Mouse (Mus musculus): ENCODE data around the gene Arhgef17. TPM values are rescaled to one million over a fixed set of nuclear protein-coding genes. Genes with fewer than 3 reads are reported as not detected.

The Arhgef17 gene
- polyA plus RNA-seq, 1 experiment = not detected

GRCm38 (mm10) chr7:100950031-100950430 lies 18.1 kb upstream of the Arhgef17 start:
- TF ChIP-seq CTCF (IDR thresholded peaks at IDR 0.05; ENCODE audit: insufficient read depth, low read depth, low read length) = no peak
- H3K4me1 ChIP-seq (ENCODE audit: control insufficient read depth, insufficient read depth, low read length) = no peaks in the 10 kb centered on the region
- H3K27ac ChIP-seq (ENCODE audit: insufficient read depth, low read depth, low read length) = no peak overlapping the region
- H3K4me3 ChIP-seq (ENCODE audit: insufficient read depth, low read depth, low read length) = no peak overlapping the region
- WGBS = 84% methylated on average over 5 of the region's 5 CpGs

DNA sequence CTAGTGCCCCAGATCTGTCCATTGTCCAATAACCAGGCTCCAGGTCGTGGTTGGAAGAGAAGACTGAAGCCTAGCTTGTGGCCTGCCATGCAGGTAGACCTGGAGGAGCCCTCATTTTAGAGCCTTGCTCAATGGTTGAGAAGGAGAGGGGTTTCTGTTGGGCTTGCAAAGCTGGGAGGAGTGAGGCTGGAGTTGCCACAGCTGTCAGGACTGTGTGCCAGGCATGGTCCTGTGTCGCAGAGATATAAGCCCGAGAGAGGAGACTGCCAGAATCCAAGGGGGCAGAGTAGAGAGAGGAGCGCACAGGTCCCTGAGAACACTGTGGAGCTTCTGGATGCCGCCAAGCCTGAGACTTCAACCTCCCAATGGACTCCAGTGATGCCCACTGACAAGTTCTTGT lies 12.8 kb upstream of the Arhgef17 start:
- WGBS = 82% methylated on average over 5 of the region's 5 CpGs
- Histone ChIP-seq H3K27ac (ENCODE audit: insufficient read depth, low read depth, low read length) (no peak overlapping the region), H3K4me1 (ENCODE audit: control insufficient read depth, insufficient read depth, low read length) (peaks cover 7% of the 10 kb centered on the region; the same call in 1 of the 2 replicates), H3K4me3 (ENCODE audit: insufficient read depth, low read depth, low read length) (no peak overlapping the region)
- TF ChIP-seq POLR2A (IDR thresholded peaks at IDR 0.05; ENCODE audit: insufficient read depth, low read depth, low read length) (no peak), CTCF (IDR thresholded peaks at IDR 0.05; ENCODE audit: insufficient read depth, low read depth, low read length) (no peak)

- 60% methylated on average over 2 of the region's 2 CpGs for WGBS
- Histone ChIP-seq H3K4me3 (ENCODE audit: insufficient read depth, low read depth, low read length) (no peak overlapping the region), H3K27ac (ENCODE audit: insufficient read depth, low read depth, low read length) (no peak overlapping the region), H3K4me1 (ENCODE audit: control insufficient read depth, insufficient read depth, low read length) (peaks cover 7% of the 10 kb centered on the region; the same call in 1 of the 2 replicates)
- TF ChIP-seq CTCF (IDR thresholded peaks at IDR 0.05; ENCODE audit: insufficient read depth, low read depth, low read length) (no peak), POLR2A (IDR thresholded peaks at IDR 0.05; ENCODE audit: insufficient read depth, low read depth, low read length) (no peak)
Observed at GRCm38 (mm10) chr7:100944306-100944705, 12.4 kb upstream of the Arhgef17 start.

DNA sequence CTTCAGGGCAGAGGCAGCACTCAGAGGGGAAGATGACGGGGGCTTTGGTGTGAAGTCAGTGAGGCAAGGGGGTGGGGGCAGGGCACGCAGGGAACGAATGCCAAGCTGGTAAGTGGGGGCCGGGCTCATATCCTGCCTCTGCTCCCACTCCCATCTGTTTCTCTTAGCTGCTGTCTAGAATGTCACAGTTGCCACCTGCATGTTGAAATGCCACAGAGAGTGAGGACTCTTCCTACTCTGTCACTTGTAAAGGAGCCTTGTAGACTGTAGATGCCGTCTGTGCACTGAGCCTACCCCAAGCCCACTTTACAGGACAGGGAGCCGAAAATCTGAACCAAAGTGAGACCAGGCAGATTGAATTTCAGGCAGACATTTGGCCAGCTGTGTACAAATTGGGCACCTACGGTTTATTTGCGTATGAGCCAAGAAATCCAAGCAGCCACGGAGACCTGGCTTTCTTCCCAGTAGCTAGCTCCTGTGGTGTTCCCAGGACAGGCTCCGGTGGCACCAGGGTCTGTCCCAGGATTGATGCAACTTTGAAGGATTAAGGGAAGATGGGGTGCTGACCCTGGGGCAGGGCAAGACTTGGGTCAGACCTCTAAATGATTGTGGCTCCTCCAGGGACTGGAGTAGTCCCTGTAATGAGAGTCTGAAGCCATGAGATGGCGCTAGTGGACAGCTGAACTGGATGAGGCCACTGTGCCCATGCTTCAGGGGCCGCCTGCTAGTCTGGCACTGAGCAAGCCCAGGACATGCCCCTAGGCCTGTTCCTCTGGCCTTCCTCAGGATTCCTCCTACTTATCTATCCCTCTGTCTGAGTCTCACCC lies 11.1 kb upstream of the Arhgef17 start:
- Histone ChIP-seq H3K27ac (ENCODE audit: insufficient read depth, low read depth, low read length) (no peak overlapping the region), H3K4me1 (ENCODE audit: control insufficient read depth, insufficient read depth, low read length) (peaks cover 7% of the 10 kb centered on the region; the same call in 1 of the 2 replicates), H3K4me3 (ENCODE audit: insufficient read depth, low read depth, low read length) (no peak overlapping the region)
- no peak for TF ChIP-seq POLR2A (IDR thresholded peaks at IDR 0.05; ENCODE audit: insufficient read depth, low read depth, low read length)
- TF ChIP-seq CTCF (IDR thresholded peaks at IDR 0.05; ENCODE audit: insufficient read depth, low read depth, low read length) = peak; percentile 73
- 12% methylated on average over 12 of the region's 12 CpGs for WGBS

GRCm38 (mm10) chr7:100941169-100941568 lies 9.3 kb upstream of the Arhgef17 start:
- Histone ChIP-seq H3K27ac (ENCODE audit: insufficient read depth, low read depth, low read length) (no peak overlapping the region), H3K4me3 (ENCODE audit: insufficient read depth, low read depth, low read length) (no peak overlapping the region), H3K4me1 (ENCODE audit: control insufficient read depth, insufficient read depth, low read length) (peaks cover 7% of the 10 kb centered on the region; the same call in 1 of the 2 replicates)
- 50% methylated on average over 5 of the region's 5 CpGs for WGBS
- TF ChIP-seq POLR2A (IDR thresholded peaks at IDR 0.05; ENCODE audit: insufficient read depth, low read depth, low read length) (no peak), CTCF (IDR thresholded peaks at IDR 0.05; ENCODE audit: insufficient read depth, low read depth, low read length) (no peak)

DNA sequence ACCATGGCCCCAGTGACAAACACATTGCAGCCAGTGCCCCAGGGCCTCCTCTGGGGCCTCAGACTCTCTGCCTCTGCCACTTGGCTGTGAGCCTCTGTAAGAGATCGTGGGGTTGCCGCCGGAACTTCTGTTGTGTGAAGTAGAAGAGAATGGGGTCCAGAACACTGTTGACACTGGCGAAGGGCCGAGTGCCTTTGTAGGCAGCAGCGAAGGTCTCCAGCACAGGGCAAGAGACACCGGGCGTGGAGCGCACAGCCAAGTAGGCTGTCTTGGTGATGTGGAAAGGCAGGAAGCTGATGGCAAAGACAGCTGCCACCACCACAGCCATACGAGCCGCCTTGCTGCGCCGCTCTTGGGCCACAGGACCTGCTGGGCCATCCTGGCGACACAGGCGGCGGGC lies 6.2 kb upstream of the Arhgef17 start:
- WGBS = 83% methylated on average over 16 of the region's 16 CpGs
- no peak overlapping the region for H3K27ac ChIP-seq (ENCODE audit: insufficient read depth, low read depth, low read length)
- TF ChIP-seq POLR2A (IDR thresholded peaks at IDR 0.05; ENCODE audit: insufficient read depth, low read depth, low read length) (no peak), CTCF (IDR thresholded peaks at IDR 0.05; ENCODE audit: insufficient read depth, low read depth, low read length) (no peak)
- H3K4me3 ChIP-seq (ENCODE audit: insufficient read depth, low read depth, low read length) = no peak overlapping the region
- peaks cover 5% of the 10 kb centered on the region; the same call in 1 of the 2 replicates for H3K4me1 ChIP-seq (ENCODE audit: control insufficient read depth, insufficient read depth, low read length)

GRCm38 (mm10) chr7:100937481-100937880 lies 5.6 kb upstream of the Arhgef17 start:
- Histone ChIP-seq H3K27ac (ENCODE audit: insufficient read depth, low read depth, low read length) (no peak overlapping the region), H3K4me3 (ENCODE audit: insufficient read depth, low read depth, low read length) (no peak overlapping the region)
- WGBS = 90% methylated on average over 3 of the region's 3 CpGs

DNA sequence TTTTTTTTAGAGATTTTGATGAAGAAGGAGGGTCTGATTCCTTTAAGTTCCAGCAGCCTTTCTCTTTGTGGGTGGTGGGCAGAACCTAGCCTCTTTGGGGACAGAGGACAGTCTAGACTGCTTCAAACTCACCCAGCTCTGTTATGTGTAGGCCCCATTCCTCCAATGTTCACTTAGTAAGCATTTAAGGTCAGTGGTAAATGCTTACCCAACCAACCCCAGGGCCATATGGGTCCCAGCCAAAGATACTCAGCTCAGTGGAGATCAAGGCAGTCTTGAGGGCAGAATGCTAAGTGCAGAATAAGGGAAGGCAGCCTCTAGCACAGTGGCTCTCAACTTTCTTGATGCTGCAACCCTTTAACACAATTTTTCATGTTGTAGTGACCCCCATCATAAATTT lies 1.6 kb upstream of the Arhgef17 start:
- peaks cover 31% of the 10 kb centered on the region for H3K4me1 ChIP-seq (ENCODE audit: control insufficient read depth, insufficient read depth, low read length)
- H3K27ac ChIP-seq (ENCODE audit: insufficient read depth, low read depth, low read length) = no peak overlapping the region
- TF ChIP-seq CTCF (IDR thresholded peaks at IDR 0.05; ENCODE audit: insufficient read depth, low read depth, low read length) (no peak), POLR2A (IDR thresholded peaks at IDR 0.05; ENCODE audit: insufficient read depth, low read depth, low read length) (no peak)
- H3K4me3 ChIP-seq (ENCODE audit: insufficient read depth, low read depth, low read length) = no peak overlapping the region

More at GRCm38 (mm10) chr7:100937481-100937880, 5.6 kb upstream of the Arhgef17 start:
- H3K4me1 ChIP-seq (ENCODE audit: control insufficient read depth, insufficient read depth, low read length) = peaks cover under 1% of the 10 kb centered on the region; the same call in 1 of the 2 replicates
- TF ChIP-seq CTCF (IDR thresholded peaks at IDR 0.05; ENCODE audit: insufficient read depth, low read depth, low read length) = no peak
- no peak for TF ChIP-seq POLR2A (IDR thresholded peaks at IDR 0.05; ENCODE audit: insufficient read depth, low read depth, low read length)

DNA sequence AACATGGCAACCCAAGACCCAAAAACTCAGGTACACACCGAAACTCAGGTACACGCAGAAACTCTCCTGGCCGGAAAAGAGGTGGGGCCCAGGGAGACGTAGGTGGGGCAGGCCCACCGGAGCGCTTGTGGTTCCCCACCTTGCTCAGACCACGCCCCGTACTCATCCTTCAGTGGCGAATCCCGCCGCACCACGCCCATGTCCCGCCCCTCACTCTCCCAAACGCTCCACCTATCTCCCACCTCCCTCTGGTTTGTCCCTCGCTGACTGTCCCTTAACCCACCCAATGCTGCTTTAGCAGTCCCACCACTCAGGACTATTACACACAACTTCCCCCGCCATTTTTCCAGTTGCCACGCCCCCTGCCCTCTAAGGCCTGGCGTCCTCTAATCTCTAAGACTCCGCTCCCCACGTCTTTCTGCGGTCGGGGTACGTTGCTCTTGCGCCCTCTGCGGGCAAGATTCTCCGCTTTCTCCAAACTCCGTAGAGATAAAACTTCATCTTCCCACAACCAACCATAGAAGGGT lies 637 bp upstream of the Arhgef17 start:
- TF ChIP-seq POLR2A (IDR thresholded peaks at IDR 0.05; ENCODE audit: insufficient read depth, low read depth, low read length) (no peak), CTCF (IDR thresholded peaks at IDR 0.05; ENCODE audit: insufficient read depth, low read depth, low read length) (peak; percentile 80)
- under 1% methylated on average over 27 of the region's 27 CpGs for WGBS
- Histone ChIP-seq H3K4me1 (ENCODE audit: control insufficient read depth, insufficient read depth, low read length) (peaks cover 40% of the 10 kb centered on the region), H3K4me3 (ENCODE audit: insufficient read depth, low read depth, low read length) (peak overlapping the region; percentile 67), H3K27ac (ENCODE audit: insufficient read depth, low read depth, low read length) (peak overlapping the region; percentile 34; the same call in 1 of the 2 replicates)

All from olfactory bulb, adult 2 months (tissue).